Mouse (Mus musculus) CH12.LX (cell line): ENCODE measurements at regions not wholly inside any gene's neighbourhood (a gene's known extent, or its start where the extent isn't known, plus 50 kb on each side); places are given as distances from the start of the nearest gene placed in this dataset.

Experiments used
- DNase-seq: peaks from one replicate; pipeline ENCODE4 v3.0.0-alpha.2; 2013; ENCODE audit errors: extremely low read depth
- H3K27ac ChIP-seq: 2 replicates; pipeline ENCODE4 v1.5.1; 2012; ENCODE audit warnings: low read depth, mild to moderate bottlenecking, control low read depth, moderate library complexity; ENCODE audit not compliant: insufficient read depth
- H3K27me3 ChIP-seq: replicated peaks from 2 replicates; pipeline ENCODE3; 2012; ENCODE audit warnings: inconsistent platforms
- H3K36me3 ChIP-seq, 2 experiments: replicated peaks in 1 of 2; 2 replicates each; pipeline versions ENCODE3 to v1.6.1; 2012; ENCODE audit warnings: inconsistent platforms in 1 of 2, low read length in 1 of 2, mild to moderate bottlenecking in 1 of 2, mixed read lengths in 1 of 2, moderate library complexity in 1 of 2; ENCODE audit not compliant: control insufficient read depth in 1 of 2, insufficient read depth in 1 of 2
- H3K4me1 ChIP-seq, 2 experiments: 2 replicates each; pipeline ENCODE4 v1.6.1; 2012; ENCODE audit warnings: inconsistent platforms in 1 of 2, moderate library complexity in 1 of 2; ENCODE audit not compliant: insufficient read depth in 2 of 2, control insufficient read depth in 1 of 2
- H3K4me2 ChIP-seq: 2 replicates; pipeline ENCODE4 v1.6.1; 2012; ENCODE audit warnings: low read depth, mild to moderate bottlenecking, control low read depth; ENCODE audit not compliant: poor library complexity, insufficient read depth, severe bottlenecking
- H3K4me3 ChIP-seq, 3 experiments: fragments of 150-350 bp in 1 of 3; sonication (generic) in 1 of 3; replicated peaks in 1 of 3; 2 replicates each; pipeline versions ENCODE3 to v1.5.1; 2011 to 2012; ENCODE audit warnings: low read depth in 2 of 3, low read length in 2 of 3, mild to moderate bottlenecking in 2 of 3, moderate library complexity in 2 of 3, control low read depth in 1 of 3, improper control_type of control experiment in 1 of 3, inconsistent platforms in 1 of 3, mixed read lengths in 1 of 3; ENCODE audit not compliant: poor library complexity in 1 of 3
- H3K79me2 ChIP-seq: replicated peaks from 2 replicates; pipeline ENCODE4 v1.6.1; 2012; ENCODE audit warnings: mild to moderate bottlenecking, moderate library complexity; ENCODE audit not compliant: control insufficient read depth, poor library complexity, insufficient read depth, severe bottlenecking; ENCODE audit errors: extremely low read depth
- H3K9ac ChIP-seq: 2 replicates; pipeline ENCODE4 v1.6.1; 2012; ENCODE audit warnings: low read depth, mild to moderate bottlenecking, control low read depth, moderate library complexity; ENCODE audit not compliant: insufficient read depth
- H3K9me3 ChIP-seq: replicated peaks from 2 replicates; pipeline ENCODE3; 2012; ENCODE audit warnings: low read length, inconsistent platforms, mixed read lengths
- BHLHE40 ChIP-seq: IDR thresholded peaks from 2 replicates; pipeline ENCODE4 v1.6.1; 2011; ENCODE audit warnings: mild to moderate bottlenecking, low read depth, low read length, improper control_type of control experiment
- CHD1 ChIP-seq: IDR thresholded peaks from 2 replicates; pipeline ENCODE4 v1.6.1; 2012; ENCODE audit warnings: low read depth, low read length, improper control_type of control experiment, inconsistent platforms
- EP300 ChIP-seq: IDR thresholded peaks from 2 replicates; pipeline ENCODE4 v1.6.1; 2011; ENCODE audit warnings: low read length, improper control_type of control experiment
- ETS1 ChIP-seq: conservative IDR thresholded peaks from 2 replicates; pipeline ENCODE4 v1.6.1; 2012; ENCODE audit warnings: low read depth, mild to moderate bottlenecking, inconsistent platforms, low read length, improper control_type of control experiment, moderate library complexity
- GABPA ChIP-seq: IDR thresholded peaks from 2 replicates; pipeline ENCODE4 v1.6.1; 2012; ENCODE audit warnings: low read depth, low read length, improper control_type of control experiment, inconsistent platforms; ENCODE audit not compliant: insufficient replicate concordance
- HCFC1 ChIP-seq: IDR thresholded peaks from 2 replicates; pipeline ENCODE4 v1.6.1; 2012; ENCODE audit warnings: low read depth, mild to moderate bottlenecking, inconsistent platforms, low read length, improper control_type of control experiment
- IRF4 ChIP-seq: IDR thresholded peaks from 2 replicates; pipeline ENCODE4 v1.6.1; 2014; ENCODE audit warnings: low read depth, mild to moderate bottlenecking, inconsistent platforms, low read length, improper control_type of control experiment
- JUND ChIP-seq: conservative IDR thresholded peaks from 2 replicates; pipeline ENCODE4 v1.6.1; 2011; ENCODE audit warnings: low read depth, low read length, improper control_type of control experiment
- MEF2A ChIP-seq: IDR thresholded peaks from 2 replicates; pipeline ENCODE4 v1.6.1; 2014; ENCODE audit warnings: low read depth, mild to moderate bottlenecking, inconsistent platforms, low read length, improper control_type of control experiment, borderline replicate concordance
- MXI1 ChIP-seq: IDR thresholded peaks from 2 replicates; pipeline ENCODE4 v1.6.1; 2011; ENCODE audit warnings: mild to moderate bottlenecking, low read depth, low read length, improper control_type of control experiment
- POLR2A ChIP-seq: IDR thresholded peaks from 2 replicates; pipeline ENCODE4 v1.6.1; 2011; ENCODE audit warnings: low read depth, mild to moderate bottlenecking, improper control_type of control experiment, low read length
- RAD21 ChIP-seq: IDR thresholded peaks from 2 replicates; pipeline ENCODE4 v1.6.1; 2011; ENCODE audit warnings: low read depth, mild to moderate bottlenecking, low read length, improper control_type of control experiment, moderate library complexity
- RCOR1 ChIP-seq: conservative IDR thresholded peaks from 2 replicates; pipeline ENCODE4 v1.6.1; 2012; ENCODE audit warnings: low read depth, mild to moderate bottlenecking, inconsistent platforms, low read length, improper control_type of control experiment
- TCF12 ChIP-seq: IDR thresholded peaks from 2 replicates; pipeline ENCODE4 v1.6.1; 2014; ENCODE audit warnings: low read depth, mild to moderate bottlenecking, inconsistent platforms, low read length, improper control_type of control experiment
- USF1 ChIP-seq: IDR thresholded peaks from 2 replicates; pipeline ENCODE4 v1.6.1; 2014; ENCODE audit warnings: low read depth, mild to moderate bottlenecking, inconsistent platforms, low read length, improper control_type of control experiment
- ZC3H11A ChIP-seq: IDR thresholded peaks from 2 replicates; pipeline ENCODE4 v1.6.1; 2012; ENCODE audit warnings: low read depth, mild to moderate bottlenecking, inconsistent platforms, low read length, improper control_type of control experiment
- ZNF384 ChIP-seq: IDR thresholded peaks from 2 replicates; pipeline ENCODE4 v1.6.1; 2012; ENCODE audit warnings: low read depth, low read length, improper control_type of control experiment, inconsistent platforms
- dilution Hi-C: fragments of 300-500 bp; cut with MboI; formaldehyde crosslinking; loops from 2 replicates; pipeline ENCODE4 v1.14.3; 2020; ENCODE audit warnings: low sequenced_read_pairs; ENCODE audit not compliant: extremely low pct_unique_long_range_greater_than_20kb, extremely low pct_ligation_motif_present
- in situ Hi-C: fragments of 300-500 bp; cut with MboI; formaldehyde crosslinking; loops from 3 replicates; pipeline ENCODE4 v1.14.3; 2019; ENCODE audit warnings: low sequenced_read_pairs, low pct_ligation_motif_present, low pct_unique_long_range_greater_than_20kb, mixed read lengths

GRCm38 (mm10) chr2:132472126-132472525 is 86.9 kb upstream of the Prokr2 start:
- Histone ChIP-seq H3K27ac (no peak overlapping the region), H3K4me2 (no peak overlapping the region), H3K27me3 (peaks cover 6% of the 10 kb centered on the region), H3K4me3 (no peak overlapping the region), H3K4me1 (no peaks in the 10 kb centered on the region), H3K9ac (no peak overlapping the region), H3K79me2 (no peaks in the 10 kb centered on the region), H3K9me3 (no peaks in the 10 kb centered on the region), H3K36me3 (no peaks in the 10 kb centered on the region)
- dilution Hi-C loops (no loop called here), in situ Hi-C loops (no loop called here)
- TF ChIP-seq JUND (no peak), RAD21 (no peak), IRF4 (no peak), MXI1 (no peak), EP300 (no peak), CHD1 (no peak), BHLHE40 (no peak), GABPA (no peak)
- no peak for DNase-seq

- Histone ChIP-seq H3K79me2 (no peaks in the 10 kb centered on the region), H3K27me3 (peaks cover 3% of the 10 kb centered on the region), H3K4me3 (no peak overlapping the region), H3K9me3 (no peaks in the 10 kb centered on the region), H3K4me1 (no peaks in the 10 kb centered on the region), H3K4me2 (no peak overlapping the region), H3K27ac (no peak overlapping the region), H3K9ac (no peak overlapping the region), H3K36me3 (no peaks in the 10 kb centered on the region)
- no peak for DNase-seq
- TF ChIP-seq ZNF384 = no peak
- no peak for TF ChIP-seq TCF12
- TF ChIP-seq ZC3H11A = no peak
- no peak for TF ChIP-seq ETS1
- no peak for TF ChIP-seq RCOR1
- no peak for TF ChIP-seq HCFC1
- TF ChIP-seq USF1 = no peak
- TF ChIP-seq MEF2A = no peak
- TF ChIP-seq JUND = no peak
- TF ChIP-seq CHD1 = no peak
- no peak for TF ChIP-seq POLR2A
- in situ Hi-C loops = no loop called here
- dilution Hi-C loops = no loop called here
These were observed 83.9 kb upstream of the Prokr2 start for GRCm38 (mm10) chr2:132468957-132469642.
